Mouse (Mus musculus) midbrain, embryonic 12.5 days (tissue): Measurements from ENCODE around the gene Nhs. TPM values are rescaled to one million over a fixed set of nuclear protein-coding genes. Genes with fewer than 3 reads are reported as not detected.
"Not testable (repeated sequence)": the region's sequence is repeated elsewhere in the genome, so short reads cannot be mapped to it uniquely, and the experiment has no call there.

Source experiments
- ATAC-seq: fragments of 200-750 bp; cut with Nextera tagmentation; 2 replicates; pipeline ENCODE4 v1.8.0; 2017; ENCODE audit warnings: low read depth, moderate TSS enrichment, moderate library complexity; ENCODE audit not compliant: low FRiP score
- H3K27ac ChIP-seq: fragments of 300-500 bp; sonication (generic); replicated peaks from 2 replicates; pipeline ENCODE4 v1.5.1; 2016; ENCODE audit warnings: mild to moderate bottlenecking
- H3K27me3 ChIP-seq: fragments of 300-500 bp; sonication (generic); 2 replicates; pipeline ENCODE4 v1.6.1; 2016; ENCODE audit warnings: mild to moderate bottlenecking
- H3K36me3 ChIP-seq: fragments of 300-500 bp; sonication (generic); 2 replicates; pipeline ENCODE4 v1.6.1; 2016
- H3K4me1 ChIP-seq: fragments of 300-500 bp; sonication (generic); 2 replicates; pipeline ENCODE4 v1.6.1; 2016
- H3K4me2 ChIP-seq: fragments of 300-500 bp; sonication (generic); replicated peaks from 2 replicates; pipeline ENCODE4 v1.6.1; 2016; ENCODE audit warnings: mild to moderate bottlenecking, moderate library complexity
- H3K4me3 ChIP-seq: fragments of 300-500 bp; sonication (generic); 2 replicates; pipeline ENCODE4 v1.5.1; 2016; ENCODE audit warnings: mild to moderate bottlenecking
- H3K9ac ChIP-seq: fragments of 300-500 bp; sonication (generic); replicated peaks from 2 replicates; pipeline ENCODE4 v1.6.1; 2016; ENCODE audit warnings: mild to moderate bottlenecking, moderate library complexity
- H3K9me3 ChIP-seq: fragments of 300-500 bp; sonication (generic); 2 replicates; pipeline ENCODE4 v1.6.1; 2016; ENCODE audit warnings: mild to moderate bottlenecking
- WGBS: fragments of 180-500 bp; shearing (Covaris S2); methylation state at CpG from one replicate; pipeline ENCODE4 v1.1.7; 2016; 5-methylcytosine and 5-hydroxymethylcytosine counted together
- polyA plus RNA-seq: library from polyadenylated mRNA; unstranded; fragments of >200 nt; fragmentation: Nextera tagmentation; extraction: Ambion mirVana; gene quantifications from 2 replicates; pipeline ENCODE4 v1.2.1, GENCODE M21; 2016

Gene Nhs
- polyA plus RNA-seq, 1 experiment from 2014 or later, result 4.9 TPM

DNA sequence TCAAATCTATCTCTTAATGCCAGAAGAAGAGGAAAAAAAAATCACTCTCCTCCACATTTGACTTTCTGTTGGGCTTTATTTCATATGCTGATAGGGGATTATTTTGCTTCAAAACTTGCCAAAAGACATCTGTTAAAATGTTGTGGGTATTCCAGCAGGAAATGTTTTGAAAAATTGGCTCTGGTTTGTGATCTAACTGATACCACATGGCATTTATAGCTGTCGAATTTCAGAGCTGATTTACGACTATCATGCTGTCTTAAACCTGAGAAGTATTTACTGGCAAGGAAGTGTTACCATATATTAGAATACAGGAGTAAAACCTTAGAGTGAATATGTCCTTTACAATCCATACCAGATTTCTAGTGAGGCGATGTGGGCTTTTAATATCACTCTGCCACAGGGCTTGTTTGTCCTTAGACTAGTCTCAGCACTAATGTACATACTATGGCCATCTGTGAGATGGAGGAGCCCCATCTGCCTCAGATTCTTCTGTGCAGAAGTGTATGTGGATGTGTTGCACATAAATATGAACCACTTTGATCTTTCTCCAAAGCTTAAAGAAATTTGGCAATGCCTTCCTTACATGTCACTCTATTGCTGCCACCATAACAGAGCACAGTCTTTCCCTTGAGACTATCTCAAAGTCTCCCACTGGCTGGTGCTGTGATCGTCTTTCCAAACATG, 305.8 kb downstream of the Nhs start:
- no peak for ATAC-seq
- Histone ChIP-seq H3K4me1 (no peaks in the 10 kb centered on the region), H3K36me3 (no peaks in the 10 kb centered on the region), H3K9me3 (no peaks in the 10 kb centered on the region), H3K27ac (no peak overlapping the region), H3K4me2 (no peak overlapping the region), H3K4me3 (no peak overlapping the region), H3K27me3 (peaks cover 22% of the 10 kb centered on the region), H3K9ac (no peak overlapping the region)
- 78% methylated on average over 4 of the region's 4 CpGs for WGBS

DNA sequence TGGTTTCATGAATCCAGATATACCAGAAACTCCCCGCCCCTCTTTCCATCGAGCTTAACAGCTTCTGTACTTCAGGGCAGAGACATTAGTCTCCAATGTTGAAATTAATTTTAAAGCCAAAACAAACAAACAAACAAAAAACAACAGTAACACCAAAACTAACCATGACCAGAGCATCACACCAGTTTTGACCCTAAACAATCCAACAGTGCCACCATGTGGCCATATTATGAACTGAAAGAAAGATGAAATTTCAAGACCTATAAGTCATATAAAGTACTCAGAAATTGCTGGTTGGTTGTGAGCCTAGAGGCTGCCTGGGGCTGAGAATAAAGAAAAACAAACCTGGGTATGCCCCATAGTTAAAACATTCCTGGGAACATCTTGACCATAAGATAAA, 333.3 kb downstream of the Nhs start:
- not testable (repeated sequence) for H3K4me3 ChIP-seq, H3K4me1 ChIP-seq, H3K27ac ChIP-seq, H3K36me3 ChIP-seq, H3K9me3 ChIP-seq, ATAC-seq, H3K4me2 ChIP-seq, H3K9ac ChIP-seq
- H3K27me3 ChIP-seq, result peaks cover 13% of the 10 kb centered on the region; the same call in 1 of the 2 replicates
- WGBS, result 15% methylated on average over 2 of the region's 2 CpGs

DNA sequence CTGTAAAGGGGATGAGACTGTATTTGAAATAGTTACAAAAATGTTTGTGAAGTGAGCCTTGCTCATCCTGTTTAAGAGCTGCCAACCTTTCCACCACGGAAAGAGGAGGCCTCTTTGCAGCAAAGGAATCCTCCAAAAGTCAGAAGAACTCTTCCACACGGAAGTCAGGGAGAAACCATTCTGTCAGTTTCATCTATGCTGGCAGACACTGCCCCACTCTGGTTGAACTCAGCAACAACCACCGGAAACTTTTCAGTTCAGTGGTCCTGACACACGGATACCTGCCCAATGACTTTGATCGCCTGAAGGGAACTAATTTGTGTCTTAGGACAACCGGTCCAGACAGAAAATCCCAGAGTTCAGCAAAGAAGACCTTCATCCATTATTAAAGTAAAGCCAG, 369.3 kb downstream of the Nhs start:
- ATAC-seq, result no peak
- no peak overlapping the region for H3K9ac ChIP-seq
- WGBS, result 31% methylated on average over 6 of the region's 6 CpGs
- H3K9me3 ChIP-seq, result no peaks in the 10 kb centered on the region
- H3K27ac ChIP-seq, result no peak overlapping the region
- peaks cover 49% of the 10 kb centered on the region for H3K27me3 ChIP-seq
- H3K4me2 ChIP-seq, result no peak overlapping the region
- H3K4me1 ChIP-seq, result no peaks in the 10 kb centered on the region
- no peak overlapping the region for H3K4me3 ChIP-seq
- no peaks in the 10 kb centered on the region for H3K36me3 ChIP-seq
